Mouse (Mus musculus) spleen, adult 2 months (tissue): ENCODE measurements at regions not wholly inside any gene's neighbourhood (a gene's known extent, or its start where the extent isn't known, plus 50 kb on each side); places are given as distances from the start of the nearest gene placed in this dataset.

Source experiments
- CTCF ChIP-seq: fragments of 200-500 bp; IDR thresholded peaks from 2 replicates; pipeline ENCODE4 v1.5.1; 2011; ENCODE audit warnings: mild to moderate bottlenecking, inconsistent platforms; ENCODE audit not compliant: insufficient read depth, insufficient read length, insufficient replicate concordance; ENCODE audit errors: extremely low read depth
- POLR2A ChIP-seq: fragments of 200-500 bp; IDR thresholded peaks from 2 replicates; pipeline ENCODE4 v1.6.1; 2011; ENCODE audit warnings: low read depth, low read length, inconsistent platforms

DNA sequence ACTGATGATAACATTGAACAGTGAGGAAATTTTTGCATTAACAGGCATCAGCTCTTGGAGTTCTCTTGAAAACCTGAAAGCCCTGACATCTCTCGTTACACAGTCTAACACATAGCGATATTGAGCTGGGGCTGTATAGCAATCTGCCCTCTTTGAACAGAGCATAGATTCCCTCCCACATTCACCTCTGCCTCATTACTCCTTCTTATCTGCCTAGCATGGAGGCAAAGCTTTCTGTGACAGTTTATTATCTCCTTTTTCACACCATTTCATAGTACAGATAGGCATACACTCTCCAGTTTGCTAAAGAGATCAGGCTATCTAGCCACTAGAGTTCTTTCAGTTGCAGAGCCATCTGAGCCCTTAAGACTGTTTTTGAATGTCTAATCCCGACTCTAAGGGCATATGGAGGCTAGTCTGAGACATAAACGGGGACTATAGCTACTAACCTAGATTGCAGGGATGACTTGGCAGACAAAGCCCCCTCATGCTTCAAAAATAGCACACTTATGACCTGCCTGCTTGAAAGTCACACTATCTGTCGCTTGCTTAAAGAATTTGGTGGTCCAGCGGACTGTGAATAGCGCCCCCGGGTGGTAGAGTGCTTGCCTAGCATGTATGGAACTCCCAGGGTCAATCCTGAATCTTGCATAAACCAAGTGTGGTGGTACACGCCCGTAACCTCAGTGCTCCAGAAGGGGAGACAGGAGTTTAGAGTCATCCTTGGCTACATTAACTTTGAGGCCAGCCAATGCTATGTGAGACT, 106.1 kb upstream of the Tmem164 start:
- no peak for TF ChIP-seq CTCF
- TF ChIP-seq POLR2A = no peak
